Mouse (Mus musculus) G1E (cell line): ENCODE results near the gene Nmur1.

Experiments used
- CTCF ChIP-seq: IDR thresholded peaks from 2 replicates; pipeline ENCODE4 v1.5.1; 2012; ENCODE audit warnings: low read depth, low read length, inconsistent platforms, mixed read lengths
- GATA1 ChIP-seq: IDR thresholded peaks from 2 replicates; pipeline ENCODE4 v1.6.1; 2012; ENCODE audit warnings: borderline replicate concordance, low read length, inconsistent platforms, mixed read lengths
- POLR2AphosphoS5 ChIP-seq: IDR thresholded peaks from 2 replicates; pipeline ENCODE4 v1.6.1; 2012; ENCODE audit warnings: low read depth, low read length, inconsistent platforms; ENCODE audit not compliant: insufficient replicate concordance
- TAL1 ChIP-seq: conservative IDR thresholded peaks from 2 replicates; pipeline ENCODE4 v1.6.1; 2012; ENCODE audit warnings: low read depth, low read length, inconsistent platforms, mixed read lengths

- TF ChIP-seq TAL1 (no peak), CTCF (no peak), GATA1 (no peak), POLR2AphosphoS5 (no peak)
Observed at GRCm38 (mm10) chr1:86406313-86406712, 19.7 kb downstream of the Nmur1 start.
